Mouse (Mus musculus) heart, embryonic 14.5 days (tissue): ENCODE data around the gene Tmtc2. TPM values are rescaled to one million over a fixed set of nuclear protein-coding genes. Genes with fewer than 3 reads are reported as not detected.

Experiments used
- ATAC-seq: fragments of 200-750 bp; cut with Nextera tagmentation; 2 replicates; pipeline ENCODE4 v1.8.0; 2017; ENCODE audit warnings: low read depth, moderate TSS enrichment; ENCODE audit not compliant: insufficient number of reproducible peaks, insufficient read depth, low FRiP score
- H3K27ac ChIP-seq, 2 experiments: fragments of 200-500 bp in 1 of 2; fragments of 300-500 bp in 1 of 2; sonication (generic) in 1 of 2; replicated peaks in 1 of 2; 2 replicates each; pipeline ENCODE4 v1.5.1; 2012 to 2014; ENCODE audit warnings: low read depth in 2 of 2, low read length in 2 of 2, control low read depth in 1 of 2, mild to moderate bottlenecking in 1 of 2, mixed read lengths in 1 of 2; ENCODE audit not compliant: control insufficient read depth in 1 of 2, insufficient read depth in 1 of 2
- H3K27me3 ChIP-seq: fragments of 300-500 bp; sonication (generic); 2 replicates; pipeline ENCODE4 v1.6.1; 2014; ENCODE audit warnings: mild to moderate bottlenecking, low read length, control low read depth; ENCODE audit not compliant: control insufficient read depth, insufficient read depth
- H3K36me3 ChIP-seq: fragments of 300-500 bp; sonication (generic); 2 replicates; pipeline ENCODE4 v1.6.1; 2014; ENCODE audit warnings: mild to moderate bottlenecking, control low read depth, low read length, mixed read lengths; ENCODE audit not compliant: control insufficient read depth, insufficient read depth
- H3K4me1 ChIP-seq, 2 experiments: fragments of 200-500 bp in 1 of 2; fragments of 300-500 bp in 1 of 2; sonication (generic) in 1 of 2; 2 replicates each; pipeline ENCODE4 v1.6.1; 2012 to 2014; ENCODE audit warnings: low read length in 2 of 2, control low read depth in 1 of 2, mixed read lengths in 1 of 2; ENCODE audit not compliant: control insufficient read depth in 2 of 2, insufficient read depth in 2 of 2
- H3K4me2 ChIP-seq: fragments of 300-500 bp; sonication (generic); 2 replicates; pipeline ENCODE4 v1.6.1; 2014; ENCODE audit warnings: mild to moderate bottlenecking, low read length
- H3K4me3 ChIP-seq, 2 experiments: fragments of 200-500 bp in 1 of 2; fragments of 300-500 bp in 1 of 2; sonication (generic) in 1 of 2; 2 replicates each; pipeline ENCODE4 v1.5.1; 2012 to 2014; ENCODE audit warnings: low read length in 2 of 2, mild to moderate bottlenecking in 2 of 2, control low read depth in 1 of 2, low read depth in 1 of 2, moderate library complexity in 1 of 2; ENCODE audit not compliant: control insufficient read depth in 1 of 2, insufficient read depth in 1 of 2
- H3K9ac ChIP-seq: fragments of 300-500 bp; sonication (generic); 2 replicates; pipeline ENCODE4 v1.6.1; 2014; ENCODE audit warnings: mild to moderate bottlenecking, low read length
- H3K9me3 ChIP-seq: fragments of 300-500 bp; sonication (generic); 2 replicates; pipeline ENCODE4 v1.6.1; 2016; ENCODE audit warnings: low read length, control low read depth; ENCODE audit not compliant: control insufficient read depth
- WGBS: fragments of 180-500 bp; shearing (Covaris S2); extraction: QIAGEN DNeasy Blood & Tissue Kit; methylation state at CpG from one replicate; pipeline ENCODE4 v1.1.7; 2014; 5-methylcytosine and 5-hydroxymethylcytosine counted together
- polyA plus RNA-seq: library from polyadenylated mRNA; unstranded; fragments of >200 nt; fragmentation: Nextera tagmentation; extraction: Ambion mirVana; gene quantifications from 2 replicates; pipeline ENCODE4 v1.2.1, GENCODE M21; 2014

Gene Tmtc2
- polyA plus RNA-seq, 1 experiment from 2014 or later: 3.3 TPM

DNA sequence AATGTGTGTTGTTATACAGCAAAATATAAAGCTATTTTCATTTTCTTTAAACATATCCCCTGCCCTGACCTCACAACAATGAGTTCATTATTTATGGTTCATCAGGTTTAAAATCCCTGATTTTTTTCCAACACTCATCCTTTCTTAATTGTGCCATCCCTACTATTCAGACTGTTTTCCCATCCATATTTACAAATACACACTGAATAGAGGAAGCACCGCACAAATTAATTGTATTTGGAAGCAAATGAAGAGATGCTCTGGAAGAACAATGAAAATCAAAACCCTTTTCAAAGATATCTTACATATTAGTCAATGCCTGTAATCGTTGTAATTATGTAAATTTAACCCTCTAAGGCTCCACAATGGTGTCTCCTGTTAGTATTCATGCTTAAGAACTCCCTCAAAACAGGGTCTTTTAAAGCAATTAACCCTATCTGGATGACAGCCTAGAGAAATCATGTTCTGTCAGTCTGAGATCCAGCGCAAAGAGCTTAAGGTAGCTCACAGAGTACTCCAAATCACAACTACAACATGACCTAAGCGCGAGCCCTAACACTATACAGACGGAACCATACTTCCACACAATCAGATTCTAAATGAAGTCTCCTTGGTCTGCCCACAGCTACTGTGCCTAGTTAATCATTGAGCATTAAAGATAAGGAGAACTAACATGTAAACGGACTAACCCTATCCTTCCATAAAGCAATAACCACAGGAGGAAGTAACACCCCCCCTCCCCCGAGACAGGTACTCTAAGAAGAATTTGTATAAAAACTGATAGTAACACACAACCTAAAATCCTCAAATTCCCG, 43.0 kb downstream of the Tmtc2 start:
- 83% methylated on average over 9 of the region's 9 CpGs for WGBS
- no peak overlapping the region for H3K4me2 ChIP-seq

GRCm38 (mm10) chr10:105523405-105524088, 50.7 kb downstream of the Tmtc2 start:
- WGBS: 10% methylated on average over 8 of the region's 8 CpGs
- ATAC-seq: no peak
- Histone ChIP-seq H3K27ac (peak overlapping the region; percentile 55 to 75), H3K36me3 (no peaks in the 10 kb centered on the region), H3K9ac (peak overlapping the region; percentile 55), H3K4me3 (no peak overlapping the region), H3K4me1 (peaks cover 16 to 28% of the 10 kb centered on the region in 2 experiments), H3K9me3 (no peaks in the 10 kb centered on the region), H3K27me3 (no peaks in the 10 kb centered on the region), H3K4me2 (peak overlapping the region; percentile 55)

More for the DNA sequence above, 43.0 kb downstream of the Tmtc2 start:
- peaks cover 0 to 14% of the 10 kb centered on the region in 2 experiments for H3K4me1 ChIP-seq
- H3K27ac ChIP-seq: 0 out of 4 replicates have a peak overlapping the region, but pooled peaks of 1 of the 2 experiments have one; percentile 12
- ATAC-seq: no peak
- H3K9ac ChIP-seq: no peak overlapping the region
- H3K4me3 ChIP-seq: no peak overlapping the region
- no peaks in the 10 kb centered on the region for H3K9me3 ChIP-seq
- no peaks in the 10 kb centered on the region for H3K36me3 ChIP-seq
- H3K27me3 ChIP-seq: no peaks in the 10 kb centered on the region

GRCm38 (mm10) chr10:105522431-105522830, 51.8 kb downstream of the Tmtc2 start:
- H3K27ac ChIP-seq: peak overlapping the region; percentile 71 to 75
- no peaks in the 10 kb centered on the region for H3K27me3 ChIP-seq
- no peaks in the 10 kb centered on the region for H3K9me3 ChIP-seq
- no peak overlapping the region for H3K4me3 ChIP-seq
- 37% methylated on average over 7 of the region's 7 CpGs for WGBS
- H3K36me3 ChIP-seq: no peaks in the 10 kb centered on the region
- H3K4me2 ChIP-seq: peak overlapping the region; percentile 53
- ATAC-seq: no peak
- 0 out of 2 replicates have a peak overlapping the region, but pooled peaks have one; percentile 28 for H3K9ac ChIP-seq
- H3K4me1 ChIP-seq: peaks cover 16 to 28% of the 10 kb centered on the region in 2 experiments

- 84% methylated on average over 6 of the region's 6 CpGs for WGBS
- peaks cover 15 to 25% of the 10 kb centered on the region in 2 experiments for H3K4me1 ChIP-seq
- no peak overlapping the region for H3K9ac ChIP-seq
- H3K9me3 ChIP-seq: no peaks in the 10 kb centered on the region
- H3K4me3 ChIP-seq: no peak overlapping the region
- no peak for ATAC-seq
- no peaks in the 10 kb centered on the region for H3K36me3 ChIP-seq
- H3K27me3 ChIP-seq: no peaks in the 10 kb centered on the region
- no peak overlapping the region for H3K4me2 ChIP-seq
- no peak overlapping the region for H3K27ac ChIP-seq
Observed at GRCm38 (mm10) chr10:105519154-105519806, 55.0 kb downstream of the Tmtc2 start.

DNA sequence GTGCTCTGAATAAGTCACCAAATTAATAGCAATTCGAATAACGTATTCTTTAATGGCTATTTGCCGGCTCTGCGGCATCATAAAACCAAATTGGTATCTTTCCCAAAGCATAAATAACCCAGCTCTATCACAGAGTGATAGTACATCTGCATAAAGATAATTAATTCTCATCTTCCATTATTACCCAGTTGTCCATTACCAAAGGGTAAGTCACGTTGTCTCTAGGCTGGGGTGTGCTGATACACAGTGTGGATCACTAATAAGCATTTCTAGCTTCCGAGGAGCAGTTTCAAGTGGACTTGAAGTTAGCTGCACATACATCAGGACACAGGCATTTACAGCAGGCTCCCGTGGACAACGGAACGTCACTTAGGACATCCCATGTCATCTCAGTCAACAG, 56.1 kb downstream of the Tmtc2 start:
- H3K27ac ChIP-seq: no peak overlapping the region
- 74% methylated on average over 9 of the region's 9 CpGs for WGBS
- H3K4me1 ChIP-seq: peaks cover 11 to 14% of the 10 kb centered on the region in 2 experiments
- H3K4me3 ChIP-seq: no peak overlapping the region
- no peaks in the 10 kb centered on the region for H3K9me3 ChIP-seq
- H3K27me3 ChIP-seq: no peaks in the 10 kb centered on the region
- H3K36me3 ChIP-seq: no peaks in the 10 kb centered on the region
- no peak overlapping the region for H3K4me2 ChIP-seq
- no peak overlapping the region for H3K9ac ChIP-seq
- no peak for ATAC-seq

DNA sequence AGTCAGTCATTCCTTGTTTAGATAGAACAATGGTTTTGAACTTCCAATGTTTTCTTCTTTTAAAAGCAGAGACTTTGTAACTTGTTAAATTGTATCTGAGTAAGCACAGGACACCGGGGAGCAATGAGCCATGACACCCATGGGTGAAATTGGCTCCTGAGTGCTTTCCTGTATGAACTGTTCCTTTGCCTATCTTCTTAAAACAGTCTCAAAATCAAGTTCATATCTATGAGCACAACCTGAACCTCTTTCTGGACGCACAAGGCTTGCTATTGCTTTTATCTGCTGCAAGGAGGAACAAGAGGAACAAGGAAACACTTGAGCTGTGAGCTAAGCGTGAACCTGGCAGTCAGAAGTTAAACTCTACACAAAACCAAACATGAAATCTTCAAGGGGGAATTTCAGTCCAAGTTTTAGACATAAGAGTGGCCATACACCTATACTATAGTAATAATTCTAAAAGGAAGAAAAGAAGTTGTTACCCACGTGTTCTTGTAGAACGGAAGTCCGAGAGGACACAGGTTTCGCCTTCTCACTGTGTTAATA, 60.4 kb downstream of the Tmtc2 start:
- no peak overlapping the region for H3K4me3 ChIP-seq
- H3K4me1 ChIP-seq: peaks cover 8 to 12% of the 10 kb centered on the region in 2 experiments
- no peaks in the 10 kb centered on the region for H3K9me3 ChIP-seq
- no peaks in the 10 kb centered on the region for H3K27me3 ChIP-seq
- ATAC-seq: no peak
- H3K27ac ChIP-seq: no peak overlapping the region
- no peak overlapping the region for H3K9ac ChIP-seq
- no peak overlapping the region for H3K4me2 ChIP-seq
- WGBS: 75% methylated on average over 7 of the region's 7 CpGs
- H3K36me3 ChIP-seq: no peaks in the 10 kb centered on the region

GRCm38 (mm10) chr10:105509896-105510272, 64.4 kb downstream of the Tmtc2 start:
- Histone ChIP-seq H3K4me1 (peaks cover 8 to 12% of the 10 kb centered on the region in 2 experiments), H3K27me3 (no peaks in the 10 kb centered on the region), H3K27ac (peak overlapping the region; percentile 8 to 19; a peak in 2 of 4 replicates), H3K9ac (0 out of 2 replicates have a peak overlapping the region, but pooled peaks have one; percentile 25), H3K36me3 (0 out of 2 replicates have a peak, but pooled peaks cover 6% of the 10 kb centered on the region), H3K4me2 (peak overlapping the region; percentile 53), H3K4me3 (peak overlapping the region in 1 of 2 experiments; percentile 29; a peak in 3 of 4 replicates), H3K9me3 (no peaks in the 10 kb centered on the region)
- ATAC-seq: no peak
- WGBS: 21% methylated on average over 5 of the region's 5 CpGs
